Comparison of ENCODE assay signal across 8 mouse cellular contexts in the genomic region with DNA sequence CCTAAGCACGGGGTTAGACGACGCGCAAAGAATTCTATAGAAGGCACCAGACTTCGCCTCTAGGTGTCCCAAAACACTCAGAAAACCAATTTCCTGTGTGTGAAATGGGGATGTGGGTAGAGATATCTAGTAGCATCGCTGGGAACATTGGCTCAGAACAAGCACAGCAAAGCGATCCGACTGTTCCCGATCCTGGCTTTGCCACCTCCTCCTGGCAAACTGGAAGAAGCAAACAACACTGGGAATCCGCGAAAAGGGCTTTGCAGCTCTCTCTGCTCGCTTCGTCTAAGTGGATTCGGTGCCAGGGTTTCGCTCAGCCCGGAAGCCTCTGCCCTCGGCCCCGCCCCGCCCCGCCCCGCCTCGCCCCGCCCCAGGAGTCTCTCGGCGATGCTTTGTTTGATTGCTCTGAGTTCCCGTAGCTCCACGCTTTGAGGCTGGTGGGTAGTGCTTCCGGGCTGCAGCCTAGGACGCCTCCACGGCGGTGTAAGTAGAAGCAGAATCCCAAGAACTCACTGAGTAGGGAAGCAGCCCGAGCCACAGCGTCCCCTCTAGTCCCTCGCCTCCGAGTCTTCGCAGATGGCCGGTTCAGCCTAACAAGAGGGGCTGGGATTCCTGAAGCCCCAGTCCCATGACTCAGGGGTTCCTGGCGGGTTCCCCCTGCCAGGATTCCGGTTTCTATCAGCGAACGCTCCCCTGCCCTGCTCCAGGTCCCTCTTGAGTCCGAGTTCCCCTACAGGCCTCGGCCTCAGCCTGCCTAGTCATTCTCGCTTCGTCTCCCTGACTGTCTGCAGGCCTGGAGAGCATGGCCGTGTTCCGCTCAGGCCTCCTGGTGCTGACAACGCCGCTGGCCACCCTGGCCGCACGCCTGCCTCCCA. TPM values are rescaled to one million over a fixed set of nuclear protein-coding genes. Genes with fewer than 3 reads are reported as not detected.
A peak's percentile ranks its signal among the peaks of the same experiment; 100 is the strongest.
DNase-seq lines count a peak whose midpoint lies in the region; ATAC-seq and TF ChIP-seq lines count a peak whose summit lies in the region.

A gene (plus strand): TSS at position 358 of the 875 bp plus-strand sequence.

- no peaks in the 10 kb centered on the region for H3K36me3 ChIP-seq in lung, embryonic 16.5 days (ENCODE audit: control insufficient read depth, insufficient read depth, low read length)

- peaks cover 11% of the 10 kb centered on the region; the same call in 1 of the 2 replicates for H3K4me1 ChIP-seq in cerebellum, adult 2 months (ENCODE audit: control insufficient read depth, insufficient read depth, low read length)
- peaks cover 23% of the 10 kb centered on the region for H3K4me1 ChIP-seq in lung, embryonic 16.5 days (replicated peaks; ENCODE audit: control insufficient read depth, insufficient read depth, low read length)

- H3K9ac ChIP-seq in lung, embryonic 16.5 days (ENCODE audit: low read length) = peak within 1 kb of the TSS; percentile 98

- H3K4me3 ChIP-seq in cerebellum, adult 2 months (replicated peaks; ENCODE audit: insufficient read depth, low read depth, low read length) = peak within 1 kb of the TSS; percentile 73
- peak within 1 kb of the TSS; percentile 91 for H3K4me3 ChIP-seq in lung, embryonic 16.5 days (ENCODE audit: low read length)

- peak; percentile 78 for TF ChIP-seq POLR2A in cerebellum, adult 2 months (IDR thresholded peaks at IDR 0.05; ENCODE audit: borderline replicate concordance, insufficient read depth, low read length)

- peak within 1 kb of the TSS; percentile 55 for H3K27ac ChIP-seq in cerebellum, adult 2 months (ENCODE audit: insufficient read depth, low read length)
- H3K27ac ChIP-seq in lung, embryonic 16.5 days (ENCODE audit: low read length) = peak within 1 kb of the TSS; percentile 89

- TF ChIP-seq CTCF in cerebellum, adult 2 months (IDR thresholded peaks at IDR 0.05; ENCODE audit: borderline replicate concordance, insufficient read depth, low read depth, low read length) = peak; percentile 35; the same call in 1 of the 2 replicates

- peak; percentile 61 to 70 for ATAC-seq in hematopoietic stem cell, adult 5-6 weeks (replicated peaks in 1 of 2; ENCODE audit: insufficient read depth in 1 of 2, low FRiP score in 2 of 2, low TSS enrichment in 1 of 2, low read depth in 1 of 2, poor library complexity in 2 of 2, severe bottlenecking in 2 of 2)
- ATAC-seq in lung, embryonic 16.5 days (ENCODE audit: low read depth) = peak; percentile 92

- H3K4me2 ChIP-seq in lung, embryonic 16.5 days (ENCODE audit: low read depth, low read length) = peak within 1 kb of the TSS; percentile 89

- DNase-seq in MEL-GATA-1-ER (ENCODE audit: extremely low read depth, low read depth) = peak; percentile 82
- peak; percentile 90 to 91 for DNase-seq in cerebellum, adult 2 months
- DNase-seq in forelimb bud, embryonic 11.5 days (ENCODE audit: low read depth, low spot score) = peak; percentile 89
- DNase-seq in layer of hippocampus, adult 9-10 months (ENCODE audit: low spot score) = peak; percentile 81
- DNase-seq in ovary, postnatal 10 days (ENCODE audit: low spot score) = peak; percentile 53
- peak; percentile 79 to 80 for DNase-seq in thymus, postnatal 10 days (ENCODE audit: low spot score in 2 of 2)

- no peaks in the 10 kb centered on the region for H3K9me3 ChIP-seq in lung, embryonic 16.5 days (ENCODE audit: control insufficient read depth, low read length)

- under 1% methylated on average over 51 of the region's 51 CpGs for WGBS in cerebellum, adult 2 months
- under 1% methylated on average over 51 of the region's 51 CpGs for WGBS in lung, embryonic 16.5 days

- no peaks in the 10 kb centered on the region for H3K27me3 ChIP-seq in cerebellum, adult 2 months (ENCODE audit: control insufficient read depth, insufficient read depth, low read length)
- peaks cover 39% of the 10 kb centered on the region for H3K27me3 ChIP-seq in lung, embryonic 16.5 days (ENCODE audit: control insufficient read depth, insufficient read depth, low read depth, low read length)

RNA-seq across cellular contexts. Expression of the gene that starts here (rescaled TPM):
- polyA plus RNA-seq in cerebellum, adult 2 months (2012; rRNA removed) = 34.1 and 36.7 TPM in 2 replicates
- 20.0 and 21.7 TPM in 2 replicates for total RNA-seq in hematopoietic stem cell, adult 5-6 weeks (2017)
- polyA plus RNA-seq in lung, embryonic 16.5 days (2015; fragmentation: Nextera tagmentation; extraction: Ambion mirVana) = 39.7 and 45.1 TPM in 2 replicates

Comparison
In these comparisons a context has a peak if more than half of its experiments do, and no peak if none do; other contexts are left out.
1. Peak in every context shown above with its lines: DNase-seq, ATAC-seq, H3K4me3 ChIP-seq and H3K27ac ChIP-seq.